Mouse (Mus musculus): ENCODE results near the gene Slc9a2.
"Not testable (repeated sequence)": the region's sequence is repeated elsewhere in the genome, so short reads cannot be mapped to it uniquely, and the experiment has no call there.

Slc9a2 gene

DNA sequence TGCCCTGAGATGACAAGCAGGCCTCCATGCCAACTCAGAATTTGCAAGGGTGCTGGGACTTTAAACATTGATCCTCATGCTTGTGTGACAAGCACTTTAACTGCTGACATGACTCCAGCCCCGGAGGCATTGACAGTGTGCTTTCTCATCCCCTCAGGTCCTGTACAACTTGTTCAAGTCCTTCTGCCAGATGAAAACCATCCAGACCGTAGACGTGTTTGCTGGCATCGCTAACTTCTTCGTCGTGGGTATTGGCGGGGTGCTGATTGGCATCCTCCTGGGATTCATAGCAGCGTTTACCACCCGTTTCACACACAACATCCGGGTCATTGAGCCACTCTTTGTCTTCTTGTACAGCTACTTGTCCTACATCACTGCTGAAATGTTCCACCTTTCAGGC, 45.7 kb downstream of the Slc9a2 start:
- no peak for DNase-seq

DNA sequence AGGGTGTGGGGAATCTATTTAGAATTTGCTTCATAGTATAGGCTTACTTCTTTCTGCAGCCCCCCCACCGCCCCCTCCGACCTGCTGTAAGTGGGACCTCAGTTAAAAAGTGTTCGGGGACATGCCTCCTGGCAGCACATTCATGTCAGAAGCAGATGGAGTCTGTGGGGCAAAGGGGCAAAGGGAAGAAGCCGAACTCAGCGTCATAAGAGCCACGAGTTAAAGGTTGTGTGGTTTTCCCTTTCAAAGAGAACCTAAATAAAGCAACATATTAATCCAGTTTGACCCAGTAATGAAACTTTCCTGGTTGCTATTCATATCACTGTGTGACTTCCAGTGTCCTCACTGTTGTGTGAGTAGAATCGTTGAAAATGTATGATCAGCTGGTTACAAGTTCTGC, 47.0 kb downstream of the Slc9a2 start:
- no peak for DNase-seq

DNA sequence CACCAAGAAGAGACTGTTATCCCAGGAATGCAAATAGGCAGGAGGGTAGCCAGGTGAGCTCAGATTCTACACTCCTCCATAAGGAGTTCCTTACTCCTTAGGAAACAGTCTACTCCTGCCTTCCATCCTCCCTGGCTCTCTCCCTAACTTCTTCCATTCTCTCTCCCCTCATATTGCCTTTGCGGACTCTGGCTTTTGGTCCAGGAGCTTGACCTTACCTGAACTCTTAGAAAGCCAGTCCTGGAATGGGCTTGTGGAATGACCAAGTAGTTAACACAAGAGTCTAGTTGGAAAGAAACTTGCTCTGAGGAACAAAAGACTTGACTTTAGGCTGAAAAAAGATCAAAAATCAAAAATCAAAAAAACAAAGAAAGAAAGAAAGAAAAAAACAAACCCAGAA, 48.3 kb downstream of the Slc9a2 start:
- no peak for DNase-seq

DNA sequence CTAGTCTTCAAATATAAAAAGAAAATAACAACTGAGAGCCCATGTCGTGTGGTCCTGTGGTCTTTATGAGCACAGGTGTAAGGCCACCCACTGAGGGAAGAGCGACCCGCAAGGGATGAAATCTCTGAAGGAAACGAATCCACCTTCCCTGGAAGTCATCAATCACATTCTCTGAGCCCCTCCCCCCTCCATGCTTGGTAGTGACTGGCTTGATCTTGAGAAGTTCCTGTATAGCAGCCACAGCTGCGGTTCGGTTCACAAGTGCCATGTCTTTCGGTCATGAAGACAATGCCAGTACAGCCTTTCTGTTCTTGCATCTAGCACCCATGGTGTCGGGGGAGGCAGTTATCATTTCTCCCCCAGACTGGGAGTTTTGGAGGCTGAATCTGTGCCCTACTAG, 57.3 kb downstream of the Slc9a2 start:
- no peak for DNase-seq

DNA sequence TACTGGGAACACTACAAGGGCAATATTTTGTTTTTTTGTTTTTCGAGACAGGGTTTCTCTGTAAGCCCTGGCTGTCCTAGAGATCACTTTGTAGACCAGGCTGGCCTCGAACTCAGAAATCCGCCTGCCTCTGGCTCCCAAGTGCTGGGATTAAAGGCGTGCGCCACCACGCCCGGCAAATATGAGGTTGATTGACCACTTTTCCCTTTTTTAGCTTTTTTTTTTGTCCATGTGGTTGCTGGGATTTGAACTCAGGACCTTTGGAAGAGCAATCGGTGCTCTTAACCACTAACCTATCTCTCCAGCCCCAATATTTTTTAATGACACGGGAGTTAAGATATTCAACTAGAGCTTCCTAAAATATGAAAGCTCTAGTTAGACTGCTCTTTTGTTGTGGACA, 57.9 kb downstream of the Slc9a2 start:
- DNase-seq = not testable (repeated sequence)

DNA sequence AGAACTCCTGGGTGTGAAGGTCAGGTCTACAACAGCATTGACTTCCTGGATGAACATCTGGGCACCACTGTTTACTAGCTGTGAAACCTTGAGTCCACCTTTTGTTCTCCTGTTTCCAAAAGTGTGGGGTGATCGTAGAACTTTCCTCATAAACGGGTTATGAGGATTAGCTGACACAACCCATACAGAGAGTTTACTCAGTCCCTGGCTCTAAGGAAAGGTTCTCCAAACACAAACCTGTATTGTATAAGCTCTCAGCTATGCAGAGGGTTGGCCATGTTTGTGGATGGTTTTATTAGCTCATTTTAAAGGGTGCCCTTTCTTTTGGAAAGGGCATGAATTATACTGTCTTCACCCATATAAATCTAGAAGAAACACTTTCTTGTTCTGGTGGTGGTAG, 60.4 kb downstream of the Slc9a2 start:
- DNase-seq = no peak

DNA sequence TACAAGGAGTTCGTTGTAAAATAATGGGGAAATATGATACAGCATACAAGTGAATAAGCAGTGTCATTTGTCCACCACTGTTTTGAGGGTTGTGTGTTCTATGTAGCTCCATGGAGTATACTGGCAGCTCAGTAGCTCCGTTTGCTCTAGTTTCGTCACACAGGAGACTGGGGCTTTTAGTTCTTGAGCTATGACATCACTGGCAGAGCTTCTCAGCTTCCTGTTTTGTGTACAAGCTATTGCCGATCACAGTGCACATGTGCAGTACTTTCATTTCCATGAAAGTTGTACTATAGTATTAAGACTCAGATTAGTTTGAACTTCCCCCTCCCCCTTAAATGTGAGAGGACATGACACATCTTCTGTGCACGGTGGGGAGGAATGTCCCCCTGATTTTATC, 65.7 kb downstream of the Slc9a2 start:
- DNase-seq = no peak

DNA sequence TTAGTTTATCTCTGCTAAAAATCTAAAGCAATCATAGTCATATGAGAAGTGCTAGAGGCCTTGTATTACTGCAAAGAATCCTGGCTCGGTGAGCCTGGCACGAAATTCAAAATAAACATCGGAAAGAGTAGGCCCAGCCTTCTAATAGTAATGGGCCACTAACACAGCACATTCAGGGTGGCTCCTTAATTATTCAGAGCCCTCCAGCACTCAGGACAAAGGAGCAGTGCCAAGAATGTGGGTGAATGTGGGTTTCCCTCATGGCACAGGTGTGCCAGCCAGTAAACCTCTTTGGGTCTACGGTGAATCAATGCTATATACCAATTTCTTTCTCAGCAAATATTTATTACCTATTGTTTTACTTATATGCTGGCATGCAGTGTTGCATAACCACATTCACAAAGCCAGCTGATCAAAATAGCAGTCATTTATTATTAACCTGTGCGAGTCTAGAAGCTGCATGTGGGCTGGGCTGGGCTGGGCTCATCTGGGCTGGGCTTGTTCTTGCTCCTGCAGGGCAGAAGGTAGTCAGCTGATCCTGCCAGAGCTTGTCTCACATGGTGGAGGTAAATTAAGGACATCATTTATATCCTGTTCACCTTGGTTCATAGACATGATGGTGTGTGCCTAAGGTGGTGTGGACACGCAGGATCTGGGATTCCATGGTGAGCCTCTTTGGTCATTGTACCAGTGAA, 79.5 kb downstream of the Slc9a2 start:
- no peak for DNase-seq

DNA sequence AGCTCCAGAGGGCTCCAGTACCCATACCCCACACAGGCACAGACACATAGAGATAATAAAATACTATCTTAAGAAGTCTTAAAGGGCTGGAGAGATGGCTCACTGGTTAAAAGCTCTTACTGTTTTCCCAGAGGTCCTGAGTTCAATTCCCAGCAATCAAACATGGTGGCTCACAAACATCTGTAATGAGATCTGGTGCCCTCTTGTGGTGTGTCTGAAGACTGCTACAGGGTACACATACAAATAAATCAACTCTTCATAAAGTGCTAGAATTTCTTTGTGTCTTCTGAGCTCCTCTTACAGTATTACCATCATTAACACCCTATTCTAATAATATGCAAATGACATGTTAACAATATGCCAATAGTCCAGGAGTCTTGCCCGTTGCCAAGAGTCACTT, 83.7 kb downstream of the Slc9a2 start:
- no peak for DNase-seq

DNA sequence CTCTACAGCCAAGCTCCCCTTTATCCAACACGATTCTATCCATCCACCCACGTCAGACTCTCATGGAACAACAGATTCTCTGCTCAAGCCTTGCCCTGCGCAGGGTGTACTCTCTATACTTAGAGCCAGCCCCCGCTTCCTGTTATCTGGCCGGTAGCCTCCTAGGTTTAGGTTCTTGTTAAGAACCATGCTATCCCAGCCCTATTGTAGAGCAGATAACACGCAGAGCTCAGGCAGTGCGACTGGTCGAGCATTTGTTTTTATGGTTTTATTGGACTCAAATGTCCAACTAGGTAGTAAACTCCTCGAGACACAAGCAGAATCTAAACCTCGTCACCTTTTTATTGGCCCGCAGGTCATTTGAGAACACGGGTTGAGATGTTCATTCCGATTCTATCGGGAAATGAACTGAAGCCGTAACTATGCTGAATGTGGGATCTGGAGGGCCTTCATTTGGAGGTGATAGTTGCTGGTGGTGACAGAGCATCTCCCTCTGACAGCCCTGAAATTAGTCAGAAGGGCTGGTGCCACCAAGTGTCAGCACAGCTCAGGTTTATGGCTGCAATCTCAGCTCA, 84.4 kb downstream of the Slc9a2 start:
- DNase-seq = no peak

DNA sequence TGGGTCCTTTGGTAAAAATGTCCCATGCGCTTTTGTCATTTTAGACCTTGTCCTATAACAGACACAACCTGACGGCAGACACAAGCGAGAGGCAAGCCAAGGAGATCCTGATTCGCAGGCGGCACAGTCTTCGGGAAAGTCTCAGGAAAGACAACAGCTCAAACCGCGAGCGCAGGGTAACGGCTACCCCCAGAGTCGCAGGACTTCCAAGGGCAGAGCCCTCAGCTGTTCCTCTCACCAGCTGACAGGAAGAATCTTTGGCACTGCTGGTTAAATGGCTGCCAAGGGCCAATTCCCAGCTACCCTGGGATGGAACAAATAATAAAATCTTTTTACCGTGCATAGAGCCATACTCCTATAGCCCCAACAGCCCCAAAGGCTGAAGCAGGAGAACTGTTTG, 85.1 kb downstream of the Slc9a2 start:
- DNase-seq = no peak

DNA sequence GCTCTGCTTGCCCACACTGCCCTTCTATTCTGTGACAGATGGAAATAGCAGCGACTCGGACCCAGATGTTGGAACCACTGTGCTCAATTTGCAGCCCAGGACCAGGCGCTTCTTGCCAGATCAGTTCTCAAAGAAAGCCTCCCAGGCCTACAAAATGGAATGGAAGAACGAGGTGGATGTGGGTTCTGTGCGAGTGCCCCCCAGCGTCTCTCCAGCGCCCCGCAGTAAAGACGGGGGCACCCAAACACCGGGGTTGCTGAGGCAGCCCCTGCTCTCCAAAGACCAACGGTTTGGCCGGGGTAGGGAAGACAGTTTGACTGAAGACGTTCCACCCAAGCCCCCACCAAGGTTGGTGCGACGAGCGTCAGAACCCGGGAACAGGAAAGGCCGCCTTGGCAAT, 87.2 kb downstream of the Slc9a2 start:
- DNase-seq = no peak

DNA sequence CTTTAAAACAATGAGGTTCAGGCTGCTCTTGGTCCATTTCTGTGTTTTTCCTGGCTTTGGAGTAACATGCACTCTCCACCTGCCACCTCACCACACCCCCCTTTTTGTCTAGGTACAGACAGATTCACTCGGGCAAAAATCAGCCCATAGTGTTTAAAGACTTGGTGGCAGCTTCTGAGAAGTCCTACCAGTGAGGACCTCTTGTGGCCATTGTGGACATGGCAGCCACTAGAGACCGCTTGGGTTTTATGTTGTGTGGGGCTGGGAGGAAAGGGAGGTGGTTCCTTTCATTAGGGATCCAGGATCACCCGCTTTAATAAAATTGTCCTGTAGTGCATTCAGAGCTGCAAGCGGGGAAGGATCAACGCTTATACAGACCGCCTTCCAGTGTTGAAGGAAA, 88.2 kb downstream of the Slc9a2 start:
- no peak for DNase-seq

DNA sequence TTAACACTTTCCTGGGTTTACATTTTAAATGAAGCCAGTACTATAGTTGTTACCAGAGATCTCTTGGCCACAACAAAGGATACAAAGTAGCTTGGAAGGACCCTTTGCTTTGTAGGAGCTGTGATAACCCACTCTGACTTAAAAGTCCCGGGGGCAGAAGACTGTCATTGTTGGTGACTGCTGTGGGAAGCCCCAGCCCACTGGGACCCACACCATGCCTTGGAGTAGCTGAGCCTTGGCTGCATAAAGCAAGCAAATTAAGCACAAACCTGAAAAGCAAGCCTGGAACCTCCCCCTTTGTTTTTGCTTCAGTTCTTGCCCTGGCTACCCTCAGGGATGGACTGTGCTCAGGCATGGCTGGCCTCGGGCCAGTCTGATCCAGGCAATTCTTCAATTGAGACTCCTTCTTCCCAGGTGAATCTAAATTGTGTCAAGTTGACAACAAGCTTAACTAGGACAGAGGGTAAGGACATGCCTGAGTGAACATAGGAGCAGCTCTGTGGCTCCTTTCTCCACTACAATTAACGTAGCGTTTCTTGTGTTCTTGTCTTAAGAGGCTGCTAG, 89.0 kb downstream of the Slc9a2 start:
- no peak for DNase-seq

DNA sequence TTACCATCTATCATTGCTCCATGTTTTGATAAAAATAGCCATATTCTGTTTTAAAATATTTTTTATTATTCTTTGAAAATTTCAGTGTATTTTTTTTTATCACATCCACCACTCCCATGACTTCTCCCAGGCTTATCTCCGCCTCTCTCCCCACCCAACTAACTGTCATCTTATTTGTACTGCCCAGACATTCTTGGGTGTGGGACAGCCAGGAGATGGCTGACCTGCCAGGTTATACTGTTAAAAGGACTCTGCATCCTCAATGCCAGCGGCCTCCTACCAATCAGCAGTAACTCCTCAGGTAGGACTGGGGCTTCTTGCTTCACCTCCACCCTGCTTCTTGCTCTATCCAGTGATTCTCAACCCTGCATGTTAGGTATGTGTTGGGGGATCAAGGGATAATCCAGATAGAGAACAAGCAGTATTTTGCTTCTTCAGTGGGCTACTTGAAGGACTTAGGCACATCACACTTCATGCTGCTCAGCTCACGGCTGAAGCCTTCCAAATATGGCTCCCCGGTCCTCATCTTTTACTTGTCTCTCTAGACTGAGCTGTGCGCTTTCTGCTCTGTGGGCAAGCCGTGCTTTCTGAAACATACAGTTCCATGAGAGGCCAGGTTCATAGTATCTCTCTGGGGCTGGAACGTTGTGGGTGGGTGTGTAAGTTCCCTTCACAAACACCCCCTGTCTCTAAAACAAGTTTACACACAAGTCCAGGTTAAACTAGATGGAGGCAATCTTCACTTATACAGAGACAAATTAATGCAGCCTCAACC, 91.0 kb downstream of the Slc9a2 start:
- DNase-seq = no peak

DNA sequence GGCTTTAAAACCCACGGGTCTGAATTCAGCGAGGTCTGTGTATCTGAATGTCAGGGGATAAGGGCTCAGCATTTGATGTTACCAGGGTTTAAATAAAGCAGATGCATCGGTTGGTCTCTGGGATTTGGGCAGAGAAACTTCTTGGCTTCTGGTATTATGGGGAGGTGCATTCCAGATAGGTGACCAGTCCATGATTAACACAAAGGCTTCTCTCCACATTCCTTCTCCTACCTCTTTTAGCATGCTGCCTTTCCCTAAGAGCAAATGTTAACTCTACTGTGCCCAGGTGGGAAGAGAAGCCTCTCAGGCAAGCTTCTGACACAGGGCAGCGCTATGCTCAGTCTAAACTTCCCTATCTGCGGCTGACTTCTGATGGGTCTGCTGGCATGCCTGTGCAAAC, 92.9 kb downstream of the Slc9a2 start:
- no peak for DNase-seq

DNA sequence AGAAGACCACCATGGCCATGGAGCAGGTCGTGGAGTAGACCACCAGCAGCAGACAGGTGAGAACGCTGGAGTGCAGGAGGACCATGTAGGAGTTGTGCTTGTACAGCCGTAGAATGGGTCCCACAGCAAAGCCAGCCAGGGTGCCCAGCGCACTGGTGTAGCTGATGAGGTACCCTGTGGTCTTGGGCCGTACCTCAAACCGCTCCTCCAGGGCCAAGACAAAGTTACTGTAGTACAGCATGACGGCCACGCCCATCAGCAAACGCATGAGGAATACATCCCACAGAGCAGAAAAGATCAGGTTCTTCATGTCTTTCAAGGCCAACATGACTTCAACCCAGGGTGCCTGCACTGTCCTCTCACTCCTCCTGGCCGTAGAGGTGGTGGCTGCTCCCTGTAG, 93.7 kb downstream of the Slc9a2 start:
- DNase-seq = no peak

DNA sequence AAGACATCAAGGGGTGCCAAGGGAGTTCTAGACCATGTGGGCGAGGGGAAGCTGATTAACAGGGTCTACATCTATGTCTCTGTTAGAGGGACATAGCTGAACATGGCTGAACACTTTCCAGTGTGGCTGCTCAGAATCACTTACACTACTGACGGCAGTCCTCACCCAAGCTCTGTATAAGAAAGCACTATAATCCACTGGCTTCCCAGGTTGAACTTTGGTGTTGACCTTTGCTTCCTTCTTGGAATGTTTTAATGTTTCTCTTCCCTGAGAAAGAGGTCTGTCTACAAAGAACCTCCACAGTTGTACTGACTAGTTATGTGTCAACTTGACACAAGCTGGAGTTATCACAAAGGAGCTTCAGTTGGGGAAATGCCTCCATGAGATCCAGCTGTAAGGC, 95.7 kb downstream of the Slc9a2 start:
- DNase-seq = no peak

DNA sequence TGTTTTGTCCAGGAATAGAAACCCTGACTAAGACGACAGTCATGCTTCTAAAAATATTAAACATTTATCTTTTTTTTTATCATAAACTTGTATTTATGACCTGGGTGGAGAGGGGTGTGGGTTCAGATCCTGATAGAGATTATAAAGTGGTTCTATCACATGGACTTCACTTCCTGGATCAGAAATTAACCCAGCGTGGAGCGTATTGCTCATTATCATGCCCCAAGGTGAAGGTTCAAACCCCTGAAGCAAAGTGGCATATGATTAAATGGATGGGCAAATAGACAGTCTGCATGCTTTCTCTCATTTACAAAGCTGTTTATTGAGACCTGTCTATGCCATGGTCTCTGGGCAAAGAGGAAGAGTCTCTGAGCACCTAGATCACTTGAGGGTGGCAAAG, 96.4 kb downstream of the Slc9a2 start:
- no peak for DNase-seq

DNA sequence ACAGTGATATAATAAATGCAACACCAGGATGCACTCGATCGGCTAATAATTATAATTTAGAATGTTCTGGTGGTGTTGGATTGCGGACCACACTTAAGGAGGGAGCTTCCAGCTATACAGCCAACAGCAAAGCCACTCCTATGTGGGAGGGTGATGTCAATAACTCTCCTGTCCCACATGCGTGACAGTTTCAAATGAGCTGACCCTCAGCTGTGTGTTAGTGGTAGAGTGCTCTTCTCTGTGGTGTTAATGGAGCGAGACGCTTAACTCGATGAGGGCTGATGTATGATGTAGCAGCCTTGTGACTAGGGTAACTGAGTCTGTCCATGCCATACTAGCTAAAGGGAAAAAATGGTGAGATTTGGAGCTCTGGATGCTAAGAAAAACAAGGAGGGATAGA, 103.1 kb downstream of the Slc9a2 start:
- DNase-seq = no peak

DNA sequence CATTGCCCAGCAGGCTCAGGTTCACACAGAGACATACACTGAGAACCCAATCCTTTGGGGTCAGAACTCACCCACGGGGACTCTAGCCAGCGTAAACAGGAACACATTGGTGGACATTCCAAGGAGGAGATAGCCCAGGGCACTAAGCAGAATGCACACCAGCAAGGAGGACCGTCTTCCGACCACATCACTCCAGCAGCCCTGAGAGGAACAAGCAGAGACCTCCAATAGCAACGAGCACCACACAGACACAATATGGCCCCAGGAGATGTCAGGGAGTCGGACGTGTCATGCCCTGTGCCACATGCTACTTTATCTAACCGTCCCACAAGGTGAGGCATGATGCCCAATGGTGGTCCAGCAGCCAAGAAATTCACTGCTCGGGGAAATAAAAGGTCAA, 103.9 kb downstream of the Slc9a2 start:
- no peak for DNase-seq

DNA sequence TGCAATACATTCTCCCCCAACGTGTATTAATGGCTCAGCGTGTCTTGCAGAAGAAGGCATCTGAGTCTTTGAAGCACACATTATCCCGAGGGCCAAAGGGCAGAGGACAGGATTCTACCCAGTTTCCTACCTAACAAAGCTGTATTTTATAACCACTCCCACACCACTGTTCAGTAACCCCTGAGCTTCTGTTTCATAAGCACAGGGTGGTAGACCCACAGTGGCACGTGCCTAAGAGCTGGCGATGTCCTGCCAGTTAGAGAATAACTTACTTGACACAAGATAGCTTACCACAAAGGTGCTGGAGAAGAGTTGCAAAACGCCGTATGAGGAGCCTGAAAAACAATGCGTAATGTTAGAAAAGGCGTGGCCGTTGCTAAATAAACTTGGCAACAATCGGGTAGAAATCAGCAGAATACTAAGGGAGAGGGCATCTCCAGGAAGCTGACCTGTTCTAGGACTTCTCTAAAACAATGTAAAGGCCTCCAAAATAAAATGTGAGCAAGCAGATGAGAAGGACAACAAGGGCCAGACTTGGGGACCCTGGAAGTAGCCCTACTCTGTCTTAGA, 105.6 kb downstream of the Slc9a2 start:
- no peak for DNase-seq

DNA sequence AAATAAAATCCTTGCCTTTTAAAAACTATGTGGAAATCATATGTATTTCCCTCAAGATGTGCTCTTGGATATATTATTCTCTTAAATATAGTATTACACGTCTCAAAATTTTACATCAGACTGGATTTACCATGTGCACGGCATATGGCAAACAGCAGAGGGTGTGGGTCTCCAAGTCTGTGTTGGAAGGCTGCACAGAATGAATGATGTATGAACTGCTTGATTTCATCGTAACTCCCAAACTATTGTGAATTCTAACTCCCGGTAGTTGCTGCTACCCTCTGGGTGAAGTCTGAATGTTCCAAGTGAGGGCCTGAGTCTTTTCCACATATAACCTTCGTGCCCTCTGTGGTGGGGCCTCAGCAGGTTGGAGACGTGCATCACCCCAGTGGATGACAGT, 108.6 kb downstream of the Slc9a2 start:
- DNase-seq = no peak
